Mouse (Mus musculus) bone marrow macrophage, adult 2 months (primary cell): ENCODE measurements around the gene Mrps18b. TPM values are rescaled to one million over a fixed set of nuclear protein-coding genes. Genes with fewer than 3 reads are reported as not detected.
A peak's percentile ranks its signal among the peaks of the same experiment; 100 is the strongest.

Experiments used
- H3K27ac ChIP-seq: 2 replicates; pipeline ENCODE4 v1.5.1; 2012; ENCODE audit warnings: low read depth, low read length; ENCODE audit not compliant: insufficient read depth
- H3K4me1 ChIP-seq: 2 replicates; pipeline ENCODE4 v1.6.1; 2012; ENCODE audit warnings: low read length; ENCODE audit not compliant: control insufficient read depth, insufficient read depth
- H3K4me3 ChIP-seq: 2 replicates; pipeline ENCODE4 v1.5.1; 2012; ENCODE audit warnings: mild to moderate bottlenecking, low read length, moderate library complexity; ENCODE audit not compliant: insufficient read depth
- CTCF ChIP-seq: IDR thresholded peaks from 2 replicates; pipeline ENCODE4 v1.5.1; 2012; ENCODE audit warnings: low read depth, mild to moderate bottlenecking, low read length, moderate library complexity
- POLR2A ChIP-seq: IDR thresholded peaks from 2 replicates; pipeline ENCODE4 v1.6.1; 2012; ENCODE audit warnings: mild to moderate bottlenecking, low read depth, low read length, borderline replicate concordance
- polyA plus RNA-seq: library from polyadenylated mRNA; stranded (reverse); fragments of >200 nt; gene quantifications from 2 replicates; pipeline ENCODE4 v1.2.4, GENCODE M21; 2012; ENCODE audit not compliant: missing spikeins, insufficient read depth, insufficient read length

The Mrps18b gene
- polyA plus RNA-seq, 1 experiment = 29.4 TPM

DNA sequence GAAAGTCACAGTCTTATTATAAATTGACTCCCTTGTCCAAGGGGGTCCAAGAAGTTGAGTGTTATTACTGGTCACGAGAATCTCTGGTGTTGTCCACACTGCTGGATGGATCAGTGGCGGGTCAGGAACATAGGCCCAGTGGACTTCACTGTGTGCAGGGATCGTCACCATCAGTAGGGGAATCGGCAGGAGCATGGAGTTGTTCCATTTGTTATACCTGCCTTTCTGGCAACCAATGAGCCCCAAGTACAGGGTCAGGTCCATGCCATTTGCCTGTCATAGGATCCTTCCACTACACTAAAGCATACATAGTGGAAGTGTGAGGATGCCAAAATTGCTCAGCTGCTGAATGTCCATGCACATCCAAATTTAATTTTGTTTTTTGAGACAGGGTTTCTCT is 16.4 kb upstream of the Mrps18b start:
- peaks cover 3% of the 10 kb centered on the region; the same call in 1 of the 2 replicates for H3K4me1 ChIP-seq
- no peak overlapping the region for H3K27ac ChIP-seq
- TF ChIP-seq CTCF = no peak
- no peak for TF ChIP-seq POLR2A
- no peak overlapping the region for H3K4me3 ChIP-seq

- Histone ChIP-seq H3K4me1 (peaks cover 7% of the 10 kb centered on the region), H3K27ac (no peak overlapping the region), H3K4me3 (no peak overlapping the region)
- TF ChIP-seq POLR2A = no peak
- no peak for TF ChIP-seq CTCF
Measured at GRCm38 (mm10) chr17:35930627-35931026, 14.4 kb upstream of the Mrps18b start.

GRCm38 (mm10) chr17:35929534-35929933 is 13.3 kb upstream of the Mrps18b start:
- TF ChIP-seq CTCF (no peak), POLR2A (no peak)
- H3K27ac ChIP-seq = no peak overlapping the region
- H3K4me1 ChIP-seq = peaks cover 7% of the 10 kb centered on the region
- H3K4me3 ChIP-seq = no peak overlapping the region

DNA sequence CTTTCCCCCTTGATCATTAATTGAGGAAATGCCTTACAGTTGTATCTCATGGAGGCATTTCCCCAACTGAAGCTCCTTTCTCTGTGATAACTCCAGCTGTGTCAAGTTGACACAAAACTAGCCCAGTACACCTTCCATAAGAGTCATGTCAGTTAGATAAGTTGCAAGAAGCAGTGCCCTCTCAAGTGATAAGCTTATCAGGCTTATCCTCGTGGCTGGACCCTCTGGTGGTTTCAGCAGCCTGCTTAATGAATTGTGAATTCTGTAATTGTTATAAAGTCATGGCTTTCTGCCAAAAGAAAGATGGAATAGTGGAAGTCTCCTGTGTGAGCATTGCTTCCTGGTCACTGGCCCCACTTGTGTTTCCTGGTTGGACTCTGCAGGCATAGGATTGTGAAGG is 11.3 kb upstream of the Mrps18b start:
- H3K27ac ChIP-seq = no peak overlapping the region
- H3K4me1 ChIP-seq = peaks cover 7% of the 10 kb centered on the region
- H3K4me3 ChIP-seq = no peak overlapping the region
- TF ChIP-seq CTCF = no peak
- no peak for TF ChIP-seq POLR2A

DNA sequence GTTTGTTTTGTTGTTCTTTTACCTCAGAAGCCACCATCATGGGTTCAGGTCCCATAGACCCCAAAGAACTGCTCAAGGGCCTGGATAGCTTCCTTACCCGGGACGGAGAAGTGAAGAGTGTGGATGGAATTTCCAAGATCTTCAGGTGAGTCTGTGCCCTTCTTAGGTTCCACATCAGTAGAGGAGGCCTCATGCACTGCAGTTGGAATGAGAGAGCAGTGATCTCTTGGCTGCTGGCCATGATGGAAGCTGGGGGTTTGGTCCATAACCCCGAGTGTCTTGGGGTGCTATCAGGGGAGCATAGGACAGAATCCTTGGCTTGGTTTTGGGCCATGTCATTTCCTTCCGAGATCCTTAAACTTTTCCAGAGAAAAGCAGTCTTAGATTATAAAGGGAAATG is 7.1 kb upstream of the Mrps18b start:
- Histone ChIP-seq H3K27ac (no peak overlapping the region), H3K4me1 (peaks cover 31% of the 10 kb centered on the region), H3K4me3 (no peak overlapping the region)
- TF ChIP-seq POLR2A = no peak
- TF ChIP-seq CTCF = no peak

GRCm38 (mm10) chr17:35922566-35922965 is 6.4 kb upstream of the Mrps18b start:
- TF ChIP-seq CTCF (no peak), POLR2A (no peak)
- Histone ChIP-seq H3K4me3 (no peak overlapping the region), H3K4me1 (peaks cover 28% of the 10 kb centered on the region), H3K27ac (no peak overlapping the region)

GRCm38 (mm10) chr17:35921710-35922109 is 5.5 kb upstream of the Mrps18b start:
- TF ChIP-seq POLR2A (no peak), CTCF (no peak)
- Histone ChIP-seq H3K27ac (no peak overlapping the region), H3K4me1 (peaks cover 28% of the 10 kb centered on the region), H3K4me3 (no peak overlapping the region)

DNA sequence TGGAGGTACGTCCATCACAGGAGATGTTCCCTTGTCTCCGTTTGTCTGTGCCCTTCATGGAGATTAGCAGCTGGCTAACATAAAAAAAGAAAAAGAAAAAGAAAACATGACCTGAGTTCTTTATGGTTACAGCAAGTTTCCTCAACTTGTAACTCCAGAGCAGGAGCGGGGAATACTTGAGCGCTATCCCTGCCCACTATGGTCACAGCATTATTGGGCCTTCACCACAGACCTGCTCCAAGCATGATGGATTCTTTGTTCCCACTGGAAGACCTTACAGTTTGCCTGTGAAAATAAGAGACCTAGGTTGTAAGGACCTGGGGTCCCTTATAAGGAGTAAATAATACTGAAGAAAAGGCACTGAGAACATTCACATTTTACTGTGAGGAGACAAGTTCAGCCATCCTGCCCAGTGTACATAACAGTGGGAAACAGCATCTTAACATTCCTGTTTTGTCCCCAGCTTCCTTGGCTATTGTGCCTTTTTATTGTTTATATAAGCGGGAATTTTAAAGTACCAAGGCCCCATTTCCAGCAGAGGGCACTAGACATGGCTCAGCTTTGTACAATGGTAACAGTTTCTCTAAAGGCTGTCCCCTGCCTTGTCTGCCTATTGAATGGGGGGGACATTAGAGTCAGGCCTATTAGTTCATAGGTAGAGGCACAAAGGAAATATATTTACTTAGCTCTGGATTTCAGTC is 4.8 kb upstream of the Mrps18b start:
- TF ChIP-seq CTCF (no peak), POLR2A (no peak)
- Histone ChIP-seq H3K4me3 (no peak overlapping the region), H3K4me1 (peaks cover 25% of the 10 kb centered on the region), H3K27ac (no peak overlapping the region)

DNA sequence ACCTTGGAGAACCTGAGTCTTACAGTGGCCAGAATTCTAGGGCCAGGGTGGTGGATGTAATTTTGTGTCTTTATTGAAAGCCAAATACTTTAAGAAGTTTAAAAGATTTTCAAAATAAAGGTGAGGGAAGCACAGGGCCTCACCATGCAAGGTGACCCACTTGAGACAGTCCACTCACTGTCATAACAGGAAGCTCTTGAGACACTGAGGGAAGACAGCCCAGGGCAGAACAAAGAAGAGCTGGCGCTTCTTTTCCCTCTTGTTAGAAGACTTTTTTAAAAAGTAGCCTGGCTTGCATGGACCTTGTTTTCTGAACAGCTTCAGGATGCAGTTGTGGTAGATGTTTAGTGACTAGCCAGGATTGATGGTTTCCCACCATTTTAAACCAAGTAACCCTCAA is 4.2 kb upstream of the Mrps18b start:
- no peak for TF ChIP-seq CTCF
- no peak for TF ChIP-seq POLR2A
- H3K4me1 ChIP-seq = peaks cover 25% of the 10 kb centered on the region
- H3K27ac ChIP-seq = no peak overlapping the region
- H3K4me3 ChIP-seq = no peak overlapping the region

GRCm38 (mm10) chr17:35919864-35920301 is 3.7 kb upstream of the Mrps18b start:
- no peak for TF ChIP-seq CTCF
- TF ChIP-seq POLR2A = no peak
- peaks cover 25% of the 10 kb centered on the region for H3K4me1 ChIP-seq
- H3K4me3 ChIP-seq = no peak overlapping the region
- 0 out of 2 replicates have a peak overlapping the region, but pooled peaks have one; percentile 3 for H3K27ac ChIP-seq
